Mouse (Mus musculus): ENCODE data around the gene Ovol2.

- TF ChIP-seq CTCF (IDR thresholded peaks at IDR 0.05; ENCODE audit: extremely low read depth, insufficient read depth, low read length) (no peak), POLR2A (IDR thresholded peaks at IDR 0.05; ENCODE audit: extremely low read depth, insufficient read depth, low read length) (no peak)
Observed at GRCm38 (mm10) chr2:144290321-144290720, 41.6 kb downstream of the Ovol2 start.
